In the genomic region with DNA sequence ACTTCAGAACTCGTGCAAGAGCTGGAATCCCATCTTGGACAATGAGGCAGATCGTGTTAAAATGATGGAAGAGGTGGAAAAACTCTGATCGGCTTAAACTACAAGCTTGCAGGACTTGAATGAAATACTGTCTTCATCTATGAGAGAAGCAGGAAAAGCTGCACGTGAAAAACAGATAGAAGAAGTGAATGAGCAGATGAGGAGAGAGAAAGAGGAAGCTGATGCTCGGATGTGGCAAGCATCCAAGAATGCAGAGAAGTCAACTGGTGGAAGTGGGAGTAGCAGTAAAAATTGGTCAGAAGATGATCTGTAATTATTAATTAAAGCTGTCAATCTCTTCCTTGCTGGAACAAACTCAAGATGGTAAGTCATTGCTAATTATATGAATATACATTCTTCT, we compare ENCODE assay signal across 26 mouse cellular contexts. TPM values are rescaled to one million over a fixed set of nuclear protein-coding genes. Genes with fewer than 3 reads are reported as not detected.
DNase-seq lines count a peak whose midpoint lies in the region; ATAC-seq and TF ChIP-seq lines count a peak whose summit lies in the region.
"Had no signal": no experiment of that assay in that cellular context is flagged by ENCODE, and none has a peak within 500 bp of the region (broad histone marks: within the 10 kb centered on the region; RNA-seq: fewer than 3 reads in every experiment).

No protein-coding gene starts in this region.

- H3K36me3 ChIP-seq in lung, embryonic 14.5 days (ENCODE audit: insufficient read depth): no peaks in the 10 kb centered on the region
- H3K36me3 ChIP-seq: embryonic facial prominence, embryonic 10.5 days; embryonic facial prominence, embryonic 12.5 days; forebrain, embryonic 10.5 days; forebrain, embryonic 12.5 days had no signal

- peak; percentile 7 for DNase-seq in lung, embryonic 14.5 days
- DNase-seq in lung, postnatal 10 days: no peak
- DNase-seq in MEL-GATA-1-ER (ENCODE audit: extremely low read depth, low read depth): peak; percentile 39
- DNase-seq in layer of hippocampus, adult 9-10 months (ENCODE audit: low spot score): no peak
- DNase-seq in embryo, embryonic 10.5 days (ENCODE audit: low spot score): no peak
- DNase-seq: adrenal gland, adult 8-10 months; adrenal gland, postnatal 14 days; adrenal gland, postnatal 36 days; cerebellum, adult 11-12 months; cerebellum, adult 8-10 months; cerebellum, postnatal 10 days; cerebellum, postnatal 25 days had no signal

- H3K9me3 ChIP-seq in lung, embryonic 14.5 days (ENCODE audit: low read depth, low read length): no peaks in the 10 kb centered on the region
- H3K9me3 ChIP-seq: embryonic facial prominence, embryonic 10.5 days; embryonic facial prominence, embryonic 12.5 days; forebrain, embryonic 10.5 days; forebrain, embryonic 12.5 days had no signal

- WGBS in lung, embryonic 14.5 days: 65% methylated on average over 5 of the region's 5 CpGs

- H3K4me2 ChIP-seq in lung, embryonic 14.5 days: no peak overlapping the region
- H3K4me2 ChIP-seq: embryonic facial prominence, embryonic 12.5 days; forebrain, embryonic 12.5 days had no signal

- no peak overlapping the region for H3K9ac ChIP-seq in lung, embryonic 14.5 days
- H3K9ac ChIP-seq: embryonic facial prominence, embryonic 12.5 days; forebrain, embryonic 12.5 days had no signal

- H3K27ac ChIP-seq in lung, embryonic 14.5 days (ENCODE audit: low read depth): no peak overlapping the region
- H3K27ac ChIP-seq: embryonic facial prominence, embryonic 10.5 days; embryonic facial prominence, embryonic 12.5 days; forebrain, embryonic 10.5 days; forebrain, embryonic 12.5 days had no signal

- no peak for ATAC-seq in lung, embryonic 14.5 days (ENCODE audit: insufficient read depth)
- peak; percentile 54 for ATAC-seq in common myeloid progenitor, adult 5-6 weeks (replicated peaks; ENCODE audit: low read depth, poor library complexity, severe bottlenecking)
- peak; percentile 50 for ATAC-seq in megakaryocyte progenitor cell, adult 5-6 weeks (replicated peaks; ENCODE audit: poor library complexity)
- no peak for ATAC-seq in erythroid progenitor cell, adult 5-6 weeks (replicated peaks; ENCODE audit: low FRiP score, poor library complexity, severe bottlenecking)
- ATAC-seq: activated CD4-positive, CD25-positive, alpha-beta regulatory T cell, adult 4 months; forebrain, embryonic 14.5 days; forebrain, embryonic 16.5 days; Patski had no signal

- no peaks in the 10 kb centered on the region for H3K4me1 ChIP-seq in lung, embryonic 14.5 days (ENCODE audit: insufficient read depth)
- H3K4me1 ChIP-seq: embryonic facial prominence, embryonic 10.5 days; embryonic facial prominence, embryonic 12.5 days; forebrain, embryonic 10.5 days; forebrain, embryonic 12.5 days had no signal

- H3K4me3 ChIP-seq in lung, embryonic 14.5 days (ENCODE audit: low read depth, low read length): no peak overlapping the region
- H3K4me3 ChIP-seq: embryonic facial prominence, embryonic 10.5 days; embryonic facial prominence, embryonic 12.5 days; forebrain, embryonic 10.5 days; forebrain, embryonic 12.5 days had no signal

- TF ChIP-seq CTCF in lung, embryonic 14.5 days (IDR thresholded peaks at IDR 0.05; ENCODE audit: low read depth): no peak

- H3K27me3 ChIP-seq in lung, embryonic 14.5 days (ENCODE audit: insufficient read depth, low read length): no peaks in the 10 kb centered on the region
- H3K27me3 ChIP-seq: embryonic facial prominence, embryonic 12.5 days; forebrain, embryonic 12.5 days; Patski had no signal

RNA-seq across cellular contexts. Expression of a gene that starts 52.3 kb away (rescaled TPM):
- 0.34 and 0.72 TPM in 2 replicates for polyA plus RNA-seq in lung, embryonic 14.5 days (2014; fragmentation: Nextera tagmentation; extraction: Ambion mirVana)
- not detected in 2 replicates for total RNA-seq in common myeloid progenitor, adult 5-6 weeks (2017)
- not detected in 2 replicates for total RNA-seq in megakaryocyte progenitor cell, adult 5-6 weeks (2015)
- not detected in 2 replicates for total RNA-seq in megakaryocyte progenitor cell, adult 5-6 weeks (2017)
- total RNA-seq in erythroid progenitor cell, adult 5-6 weeks (2015; ENCODE audit: low replicate concordance): not detected in 2 replicates
- not detected in 2 replicates for total RNA-seq in erythroid progenitor cell, adult 5-6 weeks (2017; ENCODE audit: low replicate concordance)
- total RNA-seq: adrenal gland, adult 18-20 months; adrenal gland, adult 8-10 months; adrenal gland, postnatal 14 days; adrenal gland, postnatal 36 days; ES-E14 had no signal
- polyA plus RNA-seq: activated CD4-positive, CD25-positive, alpha-beta regulatory T cell, adult 4 months; C2C12; Patski had no signal

Comparison
In these comparisons a context has a peak if more than half of its experiments do, and no peak if none do; other contexts are left out.
1. DNase-seq: peak in lung, embryonic 14.5 days (single experiment) and MEL-GATA-1-ER (single experiment); none in lung, postnatal 10 days (single experiment), layer of hippocampus, adult 9-10 months (single experiment) and embryo, embryonic 10.5 days (single experiment).
2. ATAC-seq: peak in common myeloid progenitor, adult 5-6 weeks (single experiment) and megakaryocyte progenitor cell, adult 5-6 weeks (single experiment); none in lung, embryonic 14.5 days (single experiment) and erythroid progenitor cell, adult 5-6 weeks (single experiment).